ENCODE assay signal across 22 mouse cellular contexts in genomic region chr1:75337097-75337496, GRCm38 (mm10). TPM values are rescaled to one million over a fixed set of nuclear protein-coding genes. Genes with fewer than 3 reads are reported as not detected.
DNase-seq lines count a peak whose midpoint lies in the region; ATAC-seq and TF ChIP-seq lines count a peak whose summit lies in the region.
"Had no signal": no experiment of that assay in that cellular context is flagged by ENCODE, and none has a peak within 500 bp of the region (broad histone marks: within the 10 kb centered on the region; RNA-seq: fewer than 3 reads in every experiment).

No protein-coding gene starts in this region.

- no peak overlapping the region for H3K9ac ChIP-seq in liver, adult 2 months (ENCODE audit: low read depth, low read length)
- H3K9ac ChIP-seq in intestine, embryonic 15.5 days: no peak overlapping the region
- H3K9ac ChIP-seq: forebrain, embryonic 15.5 days; heart, embryonic 15.5 days had no signal

- no peak overlapping the region for H3K4me3 ChIP-seq in liver, adult 2 months (ENCODE audit: insufficient read depth, low read depth, low read length)
- H3K4me3 ChIP-seq in G1E (ENCODE audit: low read depth, low read length): peak overlapping the region; percentile 8; the same call in 1 of the 2 replicates
- H3K4me3 ChIP-seq in intestine, embryonic 15.5 days (replicated peaks): no peak overlapping the region
- H3K4me3 ChIP-seq: forebrain, embryonic 15.5 days; heart, adult 2 months; heart, embryonic 15.5 days; hindbrain, embryonic 13.5 days had no signal

- TF ChIP-seq POLR2A in liver, adult 2 months (IDR thresholded peaks at IDR 0.05; ENCODE audit: extremely low read depth, insufficient read depth, low read length): no peak

- no peak overlapping the region for H3K4me2 ChIP-seq in intestine, embryonic 15.5 days (replicated peaks)
- H3K4me2 ChIP-seq: forebrain, embryonic 15.5 days; heart, embryonic 11.5 days; heart, embryonic 15.5 days; hindbrain, embryonic 13.5 days had no signal

- peak; percentile 49 for DNase-seq in heart, adult 11 months
- DNase-seq in heart, adult 18-20 months: no peak
- DNase-seq in liver, adult 2 months (ENCODE audit: extremely low read depth, low read depth, low spot score): peak; percentile 23
- DNase-seq in liver (no peak), G1E (ENCODE audit: low spot score) (peak; percentile 56)
- no peak for DNase-seq in left cerebral cortex, postnatal 4 days
- DNase-seq: adrenal gland, adult 8-10 months; adrenal gland, postnatal 36 days; cerebellum, adult 2 months; cerebellum, postnatal 10 days; gastrocnemius, postnatal 36 days; heart, adult 2 months; heart, postnatal 14 days had no signal

- no peaks in the 10 kb centered on the region for H3K79me2 ChIP-seq in liver, adult 2 months (ENCODE audit: control insufficient read depth, insufficient read depth, low read length)

- TF ChIP-seq CTCF in liver, adult 2 months (IDR thresholded peaks at IDR 0.05; ENCODE audit: low read depth, low read length): no peak
- no peak for TF ChIP-seq CTCF in G1E (IDR thresholded peaks at IDR 0.05; ENCODE audit: low read depth, low read length)

- H3K36me3 ChIP-seq in liver, adult 2 months (ENCODE audit: control insufficient read depth, insufficient read depth, low read length): no peaks in the 10 kb centered on the region
- H3K36me3 ChIP-seq in G1E (replicated peaks): no peaks in the 10 kb centered on the region
- no peaks in the 10 kb centered on the region for H3K36me3 ChIP-seq in intestine, embryonic 15.5 days
- H3K36me3 ChIP-seq: forebrain, embryonic 15.5 days; heart, embryonic 15.5 days; hindbrain, embryonic 13.5 days had no signal

- no peak overlapping the region for H3K27ac ChIP-seq in liver, adult 2 months (replicated peaks; ENCODE audit: insufficient read depth, low read depth, low read length)
- no peak overlapping the region for H3K27ac ChIP-seq in intestine, embryonic 15.5 days
- H3K27ac ChIP-seq: forebrain, embryonic 15.5 days; heart, adult 2 months; heart, embryonic 15.5 days; hindbrain, embryonic 13.5 days; hindbrain, postnatal 0 days had no signal

- peak; percentile 84 for ATAC-seq in G1E (ENCODE audit: extremely low read depth, insufficient number of reproducible peaks, low FRiP score, poor library complexity, severe bottlenecking)
- 0 out of 2 replicates have a peak, but pooled peaks have one; percentile 7 for ATAC-seq in intestine, embryonic 15.5 days
- ATAC-seq: forebrain, embryonic 15.5 days; hindbrain, postnatal 0 days had no signal

- WGBS in liver, adult 2 months: 20% methylated on average over 9 of the region's 9 CpGs
- 43% methylated on average over 9 of the region's 9 CpGs for WGBS in intestine, embryonic 15.5 days

- no peaks in the 10 kb centered on the region for H3K9me3 ChIP-seq in G1E (replicated peaks)
- H3K9me3 ChIP-seq in intestine, embryonic 15.5 days: no peaks in the 10 kb centered on the region
- H3K9me3 ChIP-seq: forebrain, embryonic 15.5 days; heart, embryonic 15.5 days; hindbrain, embryonic 13.5 days had no signal

- intact Hi-C loops in left cerebral cortex, postnatal 4 days (cut with DNase I): no loop called here

- no peaks in the 10 kb centered on the region for H3K27me3 ChIP-seq in liver, adult 2 months (ENCODE audit: control insufficient read depth, insufficient read depth, low read length)
- H3K27me3 ChIP-seq in G1E (ENCODE audit: insufficient read depth, low read length): peaks cover 5% of the 10 kb centered on the region
- H3K27me3 ChIP-seq in intestine, embryonic 15.5 days (replicated peaks): no peaks in the 10 kb centered on the region
- H3K27me3 ChIP-seq: forebrain, embryonic 15.5 days had no signal

- peaks cover 6% of the 10 kb centered on the region; the same call in 1 of the 2 replicates for H3K4me1 ChIP-seq in liver, adult 2 months (ENCODE audit: control insufficient read depth, insufficient read depth, low read length)
- H3K4me1 ChIP-seq in G1E (ENCODE audit: insufficient read depth, low read depth, low read length): peaks cover 81% of the 10 kb centered on the region
- H3K4me1 ChIP-seq in intestine, embryonic 15.5 days (replicated peaks): peaks cover 23% of the 10 kb centered on the region

RNA-seq across cellular contexts. Expression of gene Dnpep, which starts 19.3 kb away (rescaled TPM):
- total RNA-seq in heart, adult 18-20 months (2021): 10 to 100 TPM; 80.9 to 88.3 TPM
- total RNA-seq in liver, adult 2 months (2014; rRNA removed): 89.8 and 102 TPM in 2 replicates
- polyA plus RNA-seq in liver, adult 2 months (2012; rRNA removed): 106 and 111 TPM in 2 replicates
- 56.3 and 73.7 TPM in 2 replicates for total RNA-seq in G1E (2014; fragmentation: Nextera tagmentation)
- total RNA-seq in G1E (2017): 38.7 and 47.2 TPM in 2 replicates
- polyA plus RNA-seq in G1E (2012): 69.4 and 79.0 TPM in 2 replicates
- polyA plus RNA-seq in intestine, embryonic 15.5 days (2015; fragmentation: Nextera tagmentation; extraction: Ambion mirVana): 131 and 145 TPM in 2 replicates
- total RNA-seq in left cerebral cortex, postnatal 4 days (2021): 10 to 100 TPM; 87.9 to 96.9 TPM

RNA-seq across cellular contexts. Expression of gene Des, which starts 23.0 kb away (rescaled TPM):
- 1,000 to 10,000 TPM; 1,347 to 1,386 TPM for total RNA-seq in heart, adult 18-20 months (2021)
- 3.1 and 4.0 TPM in 2 replicates for total RNA-seq in liver, adult 2 months (2014; rRNA removed)
- 2.4 and 2.5 TPM in 2 replicates for polyA plus RNA-seq in liver, adult 2 months (2012; rRNA removed)
- 12.9 and 19.0 TPM in 2 replicates for total RNA-seq in G1E (2014; fragmentation: Nextera tagmentation)
- 3.4 and 5.6 TPM in 2 replicates for total RNA-seq in G1E (2017)
- polyA plus RNA-seq in G1E (2012): 12.7 and 13.8 TPM in 2 replicates
- 105 and 111 TPM in 2 replicates for polyA plus RNA-seq in intestine, embryonic 15.5 days (2015; fragmentation: Nextera tagmentation; extraction: Ambion mirVana)
- 1 to 10 TPM; 1.6 to 2.5 TPM for total RNA-seq in left cerebral cortex, postnatal 4 days (2021)
- total RNA-seq: hematopoietic stem cell, adult 5-6 weeks had no signal

RNA-seq across cellular contexts. Expression of gene Speg, which starts 38.0 kb away (rescaled TPM):
- total RNA-seq in heart, adult 18-20 months (2021): 100 to 1,000 TPM; 115 TPM
- total RNA-seq in liver, adult 2 months (2014; rRNA removed): 0.55 and 1.5 TPM in 2 replicates
- polyA plus RNA-seq in liver, adult 2 months (2012; rRNA removed): 1.7 and 3.4 TPM in 2 replicates
- 1.9 and 7.7 TPM in 2 replicates for total RNA-seq in G1E (2014; fragmentation: Nextera tagmentation)
- total RNA-seq in G1E (2017): 1.9 and 2.3 TPM in 2 replicates
- polyA plus RNA-seq in G1E (2012): 10.3 and 12.6 TPM in 2 replicates
- 35.6 and 39.3 TPM in 2 replicates for polyA plus RNA-seq in intestine, embryonic 15.5 days (2015; fragmentation: Nextera tagmentation; extraction: Ambion mirVana)
- total RNA-seq in left cerebral cortex, postnatal 4 days (2021): 100 to 1,000 TPM; 131 to 143 TPM

RNA-seq across cellular contexts. Expression of gene Resp18, which starts 58.9 kb away (rescaled TPM):
- not detected for total RNA-seq in heart, adult 18-20 months (2021)
- total RNA-seq in liver, adult 2 months (2014; rRNA removed): 0.28 and 1.5 TPM in 2 replicates
- polyA plus RNA-seq in liver, adult 2 months (2012; rRNA removed): not detected in 2 replicates
- not detected in 2 replicates for total RNA-seq in G1E (2014; fragmentation: Nextera tagmentation)
- total RNA-seq in G1E (2017): not detected in 2 replicates
- polyA plus RNA-seq in G1E (2012): not detected in 2 replicates
- polyA plus RNA-seq in intestine, embryonic 15.5 days (2015; fragmentation: Nextera tagmentation; extraction: Ambion mirVana): 12.7 and 13.8 TPM in 2 replicates
- total RNA-seq in left cerebral cortex, postnatal 4 days (2021): 10 to 100 TPM; 29.3 to 58.0 TPM
- total RNA-seq: CH12.LX; gastrocnemius, adult 18-20 months; gastrocnemius, postnatal 36 days; heart, adult 2 months; heart, postnatal 14 days; hematopoietic stem cell, adult 5-6 weeks had no signal

Comparison
In these comparisons a context has a peak if more than half of its experiments do, and no peak if none do; other contexts are left out.
1. DNase-seq: peak in heart, adult 11 months (single experiment), liver, adult 2 months (single experiment) and G1E (single experiment); none in heart, adult 18-20 months (0 of 2), liver (single experiment) and left cerebral cortex, postnatal 4 days (single experiment).
2. RNA of gene Des, which starts 23.0 kb away (total RNA-seq): 1,347 to 1,386 TPM in heart, adult 18-20 months; 3.4 to 19.0 TPM in G1E, 3.1 to 4.0 TPM in liver, adult 2 months and 1.6 to 2.5 TPM in left cerebral cortex, postnatal 4 days; every median in the first group is over 10 times any median in the second.
3. RNA of gene Speg, which starts 38.0 kb away (total RNA-seq): 131 to 143 TPM in left cerebral cortex, postnatal 4 days and 115 TPM in heart, adult 18-20 months; 1.9 to 7.7 TPM in G1E and 0.55 to 1.5 TPM in liver, adult 2 months; every median in the first group is over 10 times any median in the second.